Mouse (Mus musculus): ENCODE data around the gene Tbx19. TPM values are rescaled to one million over a fixed set of nuclear protein-coding genes. Genes with fewer than 3 reads are reported as not detected.

Tbx19 gene
- polyA plus RNA-seq, 1 experiment from 2014 or later: not detected

GRCm38 (mm10) chr1:165109135-165109534 lies 51.4 kb downstream of the Tbx19 start:
- 80% methylated on average over 5 of the region's 5 CpGs for WGBS
- no peaks in the 10 kb centered on the region for H3K27me3 ChIP-seq
- no peak overlapping the region for H3K4me3 ChIP-seq
- H3K36me3 ChIP-seq: no peaks in the 10 kb centered on the region
- H3K27ac ChIP-seq: no peak overlapping the region
- no peak for ATAC-seq (ENCODE audit: insufficient number of reproducible peaks, low FRiP score, low TSS enrichment, low read depth)
- no peaks in the 10 kb centered on the region for H3K9me3 ChIP-seq
- no peak overlapping the region for H3K4me2 ChIP-seq
- no peak overlapping the region for H3K9ac ChIP-seq
- H3K4me1 ChIP-seq: 0 out of 2 replicates have a peak, but pooled peaks cover 7% of the 10 kb centered on the region

DNA sequence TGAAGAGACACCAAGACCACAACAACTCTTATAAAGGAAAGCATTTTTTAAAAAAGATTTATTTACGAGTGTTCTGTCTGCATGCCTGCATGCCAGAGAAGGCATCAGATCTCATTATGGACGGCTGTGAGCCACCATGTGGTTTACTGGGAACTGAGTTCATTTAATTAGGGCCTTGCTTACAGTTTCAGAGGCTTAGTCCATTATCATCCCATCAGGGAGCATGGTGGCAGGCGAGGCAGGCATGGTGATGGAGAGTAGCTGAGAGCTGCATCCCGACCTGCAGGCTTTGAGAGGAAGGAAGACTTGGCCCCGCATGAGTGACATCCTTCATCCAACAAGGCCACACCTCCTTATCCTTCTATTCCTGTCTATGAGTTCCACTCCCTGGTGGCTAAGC lies 52.1 kb downstream of the Tbx19 start:
- Histone ChIP-seq H3K4me1 (0 out of 2 replicates have a peak, but pooled peaks cover 7% of the 10 kb centered on the region), H3K9me3 (no peaks in the 10 kb centered on the region), H3K4me2 (no peak overlapping the region), H3K9ac (no peak overlapping the region), H3K36me3 (no peaks in the 10 kb centered on the region), H3K4me3 (no peak overlapping the region), H3K27me3 (no peaks in the 10 kb centered on the region), H3K27ac (no peak overlapping the region)
- ATAC-seq (ENCODE audit: insufficient number of reproducible peaks, low FRiP score, low TSS enrichment, low read depth): no peak
- WGBS: 43% methylated on average over 5 of the region's 5 CpGs

DNA sequence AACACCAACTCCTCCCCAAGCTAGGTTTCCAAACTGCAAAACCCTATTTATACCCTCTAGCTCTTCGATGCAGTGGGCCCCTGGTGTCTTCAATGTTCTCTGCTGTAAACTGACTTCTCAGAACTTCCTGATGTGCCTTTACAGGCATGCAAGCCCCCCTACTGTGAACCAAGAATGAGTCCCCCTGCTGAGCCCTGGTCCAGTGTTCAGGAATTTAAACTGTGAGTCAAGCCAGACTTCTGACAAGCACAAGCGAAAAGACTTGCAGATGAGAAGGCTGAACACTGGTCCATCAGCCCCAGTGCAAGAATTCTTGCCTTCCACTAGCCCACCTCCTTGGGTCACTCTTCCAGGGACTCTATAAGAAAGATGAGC lies 54.6 kb downstream of the Tbx19 start:
- WGBS: 56% methylated on average over 2 of the region's 2 CpGs
- Histone ChIP-seq H3K9me3 (no peaks in the 10 kb centered on the region), H3K9ac (no peak overlapping the region), H3K27ac (no peak overlapping the region), H3K4me3 (no peak overlapping the region), H3K27me3 (no peaks in the 10 kb centered on the region), H3K4me2 (no peak overlapping the region), H3K36me3 (no peaks in the 10 kb centered on the region), H3K4me1 (0 out of 2 replicates have a peak, but pooled peaks cover 7% of the 10 kb centered on the region)
- ATAC-seq (ENCODE audit: insufficient number of reproducible peaks, low FRiP score, low TSS enrichment, low read depth): no peak

DNA sequence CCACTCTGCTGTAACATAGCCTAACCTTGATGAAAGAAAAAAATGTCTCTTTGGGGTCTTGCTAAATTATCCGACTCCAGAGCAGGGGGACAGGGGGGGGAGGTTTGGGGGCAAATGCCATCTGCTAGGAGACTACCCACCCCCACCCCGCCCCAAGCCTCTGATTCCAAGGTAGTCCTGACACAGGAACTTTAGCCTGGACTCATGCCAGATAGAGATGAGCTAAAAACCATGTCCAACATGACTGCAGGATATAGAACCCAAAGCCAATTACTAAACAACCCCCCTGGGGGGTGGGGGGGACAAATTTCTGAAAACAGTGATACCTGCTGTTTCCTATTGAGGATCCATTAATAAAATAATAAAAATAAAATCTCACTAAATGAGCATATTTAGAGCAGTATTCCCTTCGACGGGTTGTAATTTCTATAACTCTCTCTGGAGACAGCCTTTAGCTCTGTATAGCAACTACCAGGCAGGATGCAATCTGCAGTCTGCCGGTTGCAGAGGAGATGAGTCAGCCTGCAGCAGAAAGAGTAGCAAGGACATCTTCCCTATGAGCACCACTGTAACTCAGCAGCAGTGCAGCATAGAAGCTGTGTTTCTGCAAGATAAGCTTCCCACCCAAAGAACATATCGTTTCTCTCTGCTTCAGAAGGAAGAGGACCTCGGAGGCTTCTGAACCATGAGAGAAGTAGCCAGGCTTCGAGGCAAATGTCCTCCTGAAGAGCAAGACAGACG lies 55.1 kb downstream of the Tbx19 start:
- WGBS: 64% methylated on average over 9 of the region's 9 CpGs
- H3K4me2 ChIP-seq: no peak overlapping the region
- H3K9ac ChIP-seq: no peak overlapping the region
- no peak for ATAC-seq (ENCODE audit: insufficient number of reproducible peaks, low FRiP score, low TSS enrichment, low read depth)
- H3K4me3 ChIP-seq: no peak overlapping the region
- no peaks in the 10 kb centered on the region for H3K36me3 ChIP-seq
- 0 out of 2 replicates have a peak, but pooled peaks cover 7% of the 10 kb centered on the region for H3K4me1 ChIP-seq
- no peaks in the 10 kb centered on the region for H3K9me3 ChIP-seq
- H3K27me3 ChIP-seq: no peaks in the 10 kb centered on the region
- H3K27ac ChIP-seq: no peak overlapping the region

DNA sequence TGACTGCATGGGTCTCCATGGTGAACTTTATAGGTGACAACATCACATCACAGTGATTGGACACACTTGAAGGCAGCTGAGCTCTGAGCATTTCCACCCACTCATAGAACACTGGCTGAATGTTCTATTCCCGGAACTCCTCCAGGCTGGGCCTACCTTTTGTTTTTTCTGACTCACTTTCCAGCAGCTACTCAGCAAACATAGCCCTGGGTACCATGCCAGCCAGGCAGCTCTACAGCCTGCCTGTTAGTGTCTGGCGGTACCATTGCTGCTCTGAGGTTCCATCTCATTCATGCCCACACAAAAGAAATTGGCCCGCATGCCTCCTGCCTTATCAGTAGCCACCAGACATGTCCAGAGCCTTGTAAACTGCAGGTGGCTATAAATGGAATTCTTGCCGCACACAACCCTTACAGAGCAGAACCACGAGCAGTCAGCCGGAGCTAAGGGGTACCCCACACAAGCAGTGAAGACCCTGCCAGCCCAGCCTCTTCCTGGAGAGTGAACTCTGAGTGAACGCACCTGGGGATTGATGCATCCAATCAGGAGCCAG lies 55.8 kb downstream of the Tbx19 start:
- Histone ChIP-seq H3K27me3 (no peaks in the 10 kb centered on the region), H3K9me3 (no peaks in the 10 kb centered on the region), H3K9ac (no peak overlapping the region), H3K4me1 (0 out of 2 replicates have a peak, but pooled peaks cover 7% of the 10 kb centered on the region), H3K4me3 (no peak overlapping the region), H3K36me3 (no peaks in the 10 kb centered on the region), H3K4me2 (no peak overlapping the region), H3K27ac (no peak overlapping the region)
- no peak for ATAC-seq (ENCODE audit: insufficient number of reproducible peaks, low FRiP score, low TSS enrichment, low read depth)
- WGBS: 48% methylated on average over 7 of the region's 7 CpGs

- no peaks in the 10 kb centered on the region for H3K36me3 ChIP-seq
- ATAC-seq (ENCODE audit: insufficient number of reproducible peaks, low FRiP score, low TSS enrichment, low read depth): no peak
- no peaks in the 10 kb centered on the region for H3K4me1 ChIP-seq
- H3K27ac ChIP-seq: no peak overlapping the region
- H3K4me3 ChIP-seq: no peak overlapping the region
- H3K9me3 ChIP-seq: no peaks in the 10 kb centered on the region
- H3K9ac ChIP-seq: no peak overlapping the region
- no peaks in the 10 kb centered on the region for H3K27me3 ChIP-seq
- no peak overlapping the region for H3K4me2 ChIP-seq
Measured at GRCm38 (mm10) chr1:165099569-165099968, 61.0 kb downstream of the Tbx19 start.

GRCm38 (mm10) chr1:165094871-165095270 lies 65.7 kb downstream of the Tbx19 start:
- no peak overlapping the region for H3K9ac ChIP-seq
- ATAC-seq (ENCODE audit: insufficient number of reproducible peaks, low FRiP score, low TSS enrichment, low read depth): no peak
- no peak overlapping the region for H3K4me2 ChIP-seq
- H3K27ac ChIP-seq: no peak overlapping the region
- H3K4me3 ChIP-seq: no peak overlapping the region
- WGBS: 26% methylated on average over 7 of the region's 7 CpGs
- no peaks in the 10 kb centered on the region for H3K9me3 ChIP-seq
- peaks cover 5% of the 10 kb centered on the region for H3K4me1 ChIP-seq
- H3K36me3 ChIP-seq: no peaks in the 10 kb centered on the region
- no peaks in the 10 kb centered on the region; the same call in 1 of the 2 replicates for H3K27me3 ChIP-seq

GRCm38 (mm10) chr1:165091721-165092120 lies 68.9 kb downstream of the Tbx19 start:
- no peak overlapping the region for H3K27ac ChIP-seq
- no peaks in the 10 kb centered on the region for H3K9me3 ChIP-seq
- 0 out of 2 replicates have a peak, but pooled peaks have one; percentile 44 for ATAC-seq (ENCODE audit: insufficient number of reproducible peaks, low FRiP score, low TSS enrichment, low read depth)
- H3K27me3 ChIP-seq: no peaks in the 10 kb centered on the region; the same call in 1 of the 2 replicates
- 11% methylated on average over 15 of the region's 15 CpGs for WGBS
- H3K4me2 ChIP-seq: peak overlapping the region; percentile 32
- no peak overlapping the region for H3K9ac ChIP-seq
- H3K4me1 ChIP-seq: peaks cover 5% of the 10 kb centered on the region
- H3K36me3 ChIP-seq: no peaks in the 10 kb centered on the region
- no peak overlapping the region for H3K4me3 ChIP-seq

- Histone ChIP-seq H3K4me2 (no peak overlapping the region), H3K27me3 (no peaks in the 10 kb centered on the region; the same call in 1 of the 2 replicates), H3K36me3 (no peaks in the 10 kb centered on the region), H3K4me1 (peaks cover 5% of the 10 kb centered on the region), H3K9me3 (no peaks in the 10 kb centered on the region), H3K4me3 (no peak overlapping the region), H3K27ac (no peak overlapping the region), H3K9ac (no peak overlapping the region)
- WGBS: 76% methylated on average over 3 of the region's 3 CpGs
- ATAC-seq (ENCODE audit: insufficient number of reproducible peaks, low FRiP score, low TSS enrichment, low read depth): no peak
Measured at GRCm38 (mm10) chr1:165089556-165089955, 71.0 kb downstream of the Tbx19 start.

Other genes starting within 250 kb of the Tbx19 start
- not detected in 2 replicates for gene Xcl1, start 225.2 kb downstream of the Tbx19 start, polyA plus RNA-seq (2015; fragmentation: Nextera tagmentation; extraction: Ambion mirVana)
- gene Sft2d2, start 33.7 kb upstream of the Tbx19 start, polyA plus RNA-seq (2015; fragmentation: Nextera tagmentation; extraction: Ambion mirVana): 22.2 and 24.0 TPM in 2 replicates
- gene Tiprl, start 76.2 kb upstream of the Tbx19 start, polyA plus RNA-seq (2015; fragmentation: Nextera tagmentation; extraction: Ambion mirVana): 93.2 and 95.3 TPM in 2 replicates
- 0.94 and 1.3 TPM in 2 replicates for gene Gpr161, start 135.0 kb upstream of the Tbx19 start, polyA plus RNA-seq (2015; fragmentation: Nextera tagmentation; extraction: Ambion mirVana)

Measured in limb, embryonic 15.5 days (tissue).